Mouse (Mus musculus): ENCODE data around the gene Olfr441. TPM values are rescaled to one million over a fixed set of nuclear protein-coding genes. Genes with fewer than 3 reads are reported as not detected.
"Not testable (repeated sequence)": the region's sequence is repeated elsewhere in the genome, so short reads cannot be mapped to it uniquely, and the experiment has no call there.

The Olfr441 gene
- polyA plus RNA-seq (2015; fragmentation: Nextera tagmentation; extraction: Ambion mirVana): not detected in 2 replicates

DNA sequence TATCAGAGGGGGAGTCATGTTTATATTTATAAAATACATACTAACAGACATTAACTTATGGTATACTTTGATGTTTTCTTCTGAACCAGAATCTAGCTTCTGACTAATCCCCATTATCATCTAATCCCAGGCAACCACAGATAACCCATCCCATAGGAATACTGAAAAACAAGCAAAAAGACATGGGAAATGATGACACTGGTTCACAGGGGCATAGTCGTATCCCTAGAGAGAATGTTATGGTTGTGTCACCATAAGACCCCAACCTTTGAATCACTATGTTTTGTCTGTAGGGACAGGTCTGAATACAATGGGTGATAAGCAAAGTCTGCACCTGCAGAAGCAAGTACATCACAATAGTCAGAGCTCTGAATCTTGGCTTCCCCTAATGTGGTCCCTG, at the start of gene Olfr441:
TSS of gene Olfr441 (plus strand) at position 301 of the 400 bp plus-strand sequence.
- H3K27me3 ChIP-seq; ATAC-seq (replicated peaks; ENCODE audit: insufficient number of reproducible peaks, insufficient read depth, low FRiP score, low read depth); H3K4me2 ChIP-seq; H3K36me3 ChIP-seq; H3K27ac ChIP-seq; H3K9me3 ChIP-seq (replicated peaks); H3K4me1 ChIP-seq (replicated peaks); H3K9ac ChIP-seq; H3K4me3 ChIP-seq: not testable (repeated sequence)
- WGBS: 74% methylated on average over 1 of the region's 1 CpGs

- H3K9ac ChIP-seq: no peak overlapping the region
- H3K27ac ChIP-seq: no peak overlapping the region
- no peak for ATAC-seq (replicated peaks; ENCODE audit: insufficient number of reproducible peaks, insufficient read depth, low FRiP score, low read depth)
- WGBS: 5% methylated on average over 2 of the region's 2 CpGs
- no peaks in the 10 kb centered on the region for H3K4me1 ChIP-seq (replicated peaks)
- H3K4me2 ChIP-seq: no peak overlapping the region
- no peaks in the 10 kb centered on the region for H3K9me3 ChIP-seq (replicated peaks)
- no peaks in the 10 kb centered on the region for H3K27me3 ChIP-seq
- H3K4me3 ChIP-seq: no peak overlapping the region
- no peaks in the 10 kb centered on the region for H3K36me3 ChIP-seq
These were observed 27.4 kb upstream of the Olfr441 start for GRCm38 (mm10) chr6:43078750-43079149.

- H3K27ac ChIP-seq; ATAC-seq (replicated peaks; ENCODE audit: insufficient number of reproducible peaks, insufficient read depth, low FRiP score, low read depth); H3K9ac ChIP-seq; H3K36me3 ChIP-seq; H3K4me3 ChIP-seq; H3K9me3 ChIP-seq (replicated peaks); H3K4me1 ChIP-seq (replicated peaks); H3K4me2 ChIP-seq; H3K27me3 ChIP-seq: not testable (repeated sequence)
These were observed 24.8 kb upstream of the Olfr441 start for GRCm38 (mm10) chr6:43081405-43081804.

DNA sequence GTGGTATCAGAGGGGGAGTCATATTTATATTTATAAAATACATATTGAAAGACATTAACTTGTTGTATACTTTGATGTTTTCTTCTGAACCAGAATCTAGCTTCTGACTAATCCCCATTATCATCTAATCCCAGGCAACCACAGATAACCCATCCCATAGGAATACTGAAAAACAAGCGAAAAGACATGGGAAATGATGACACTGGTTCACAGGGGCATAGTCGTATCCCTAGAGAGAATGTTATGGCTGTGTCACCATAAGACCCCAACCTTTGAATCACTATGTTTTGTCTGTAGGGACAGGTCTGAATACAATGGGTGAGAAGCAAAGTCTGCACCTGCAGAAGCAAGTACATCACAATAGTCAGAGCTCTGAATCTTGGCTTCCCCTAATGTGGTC, 40.1 kb downstream of the Olfr441 start, which contains the start of gene Olfr237-ps1:
TSS of gene Olfr237-ps1 (plus strand) at position 301 of the 400 bp plus-strand sequence.
- not testable (repeated sequence) for H3K36me3 ChIP-seq; H3K27ac ChIP-seq; H3K9me3 ChIP-seq (replicated peaks); H3K9ac ChIP-seq; H3K4me1 ChIP-seq (replicated peaks); ATAC-seq (replicated peaks; ENCODE audit: insufficient number of reproducible peaks, insufficient read depth, low FRiP score, low read depth); H3K4me3 ChIP-seq; H3K4me2 ChIP-seq; H3K27me3 ChIP-seq
- WGBS: 80% methylated on average over 2 of the region's 2 CpGs

- no peak for ATAC-seq (replicated peaks; ENCODE audit: insufficient number of reproducible peaks, insufficient read depth, low FRiP score, low read depth)
- no peaks in the 10 kb centered on the region for H3K36me3 ChIP-seq
- no peak overlapping the region for H3K4me2 ChIP-seq
- H3K4me1 ChIP-seq (replicated peaks): no peaks in the 10 kb centered on the region
- H3K9me3 ChIP-seq (replicated peaks): no peaks in the 10 kb centered on the region
- no peak overlapping the region for H3K4me3 ChIP-seq
- no peak overlapping the region for H3K9ac ChIP-seq
- no peaks in the 10 kb centered on the region for H3K27me3 ChIP-seq
- H3K27ac ChIP-seq: no peak overlapping the region
- 41% methylated on average over 1 of the region's 1 CpGs for WGBS
These were observed 53.3 kb downstream of the Olfr441 start for GRCm38 (mm10) chr6:43159502-43159901.

GRCm38 (mm10) chr6:43162982-43163381, 56.8 kb downstream of the Olfr441 start, which contains the start of gene Olfr437:
Olfr437 (plus strand) TSS chr6:43163282.
- Histone ChIP-seq H3K9me3 (replicated peaks) (no peaks in the 10 kb centered on the region), H3K4me1 (replicated peaks) (no peaks in the 10 kb centered on the region), H3K4me3 (no peak within 1 kb of the TSS), H3K4me2 (no peak within 1 kb of the TSS), H3K27me3 (no peaks in the 10 kb centered on the region), H3K27ac (no peak within 1 kb of the TSS), H3K9ac (no peak within 1 kb of the TSS), H3K36me3 (no peaks in the 10 kb centered on the region)
- ATAC-seq (replicated peaks; ENCODE audit: insufficient number of reproducible peaks, insufficient read depth, low FRiP score, low read depth): no peak
- WGBS: 63% methylated on average over 3 of the region's 3 CpGs

DNA sequence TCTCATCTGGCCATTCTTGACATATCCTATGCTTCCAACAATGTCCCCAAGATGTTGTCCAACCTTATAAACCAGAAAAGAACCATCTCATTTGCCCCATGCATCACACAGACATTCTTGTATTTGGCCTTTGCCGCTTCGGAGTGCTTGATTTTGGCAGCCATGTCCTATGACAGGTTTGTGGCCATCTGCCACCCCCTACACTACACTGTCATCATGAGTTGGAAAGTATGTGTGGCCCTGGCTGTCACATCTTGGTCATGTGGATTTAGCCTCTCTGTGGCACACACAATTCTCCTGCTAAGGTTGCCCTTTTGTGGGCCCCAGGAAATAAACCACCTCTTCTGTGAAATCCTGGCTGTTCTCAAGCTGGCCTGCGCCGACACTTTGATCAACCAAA, 61.1 kb downstream of the Olfr441 start:
- Histone ChIP-seq H3K36me3 (no peaks in the 10 kb centered on the region), H3K27me3 (no peaks in the 10 kb centered on the region), H3K27ac (no peak overlapping the region), H3K9me3 (replicated peaks) (no peaks in the 10 kb centered on the region), H3K4me1 (replicated peaks) (no peaks in the 10 kb centered on the region), H3K4me3 (no peak overlapping the region), H3K9ac (no peak overlapping the region), H3K4me2 (no peak overlapping the region)
- no peak for ATAC-seq (replicated peaks; ENCODE audit: insufficient number of reproducible peaks, insufficient read depth, low FRiP score, low read depth)
- WGBS: 93% methylated on average over 4 of the region's 4 CpGs

Other genes starting within 250 kb of the Olfr441 start
- gene Olfr448, start 215.9 kb upstream of the Olfr441 start, polyA plus RNA-seq (2015; fragmentation: Nextera tagmentation; extraction: Ambion mirVana): not detected in 2 replicates
- not detected in 2 replicates for gene Olfr447, start 197.5 kb upstream of the Olfr441 start, polyA plus RNA-seq (2015; fragmentation: Nextera tagmentation; extraction: Ambion mirVana)
- not detected in 2 replicates for gene Olfr446, start 185.0 kb upstream of the Olfr441 start, polyA plus RNA-seq (2015; fragmentation: Nextera tagmentation; extraction: Ambion mirVana)
- not detected in 2 replicates for gene Olfr444, start 157.3 kb upstream of the Olfr441 start, polyA plus RNA-seq (2015; fragmentation: Nextera tagmentation; extraction: Ambion mirVana)
- not detected in 2 replicates for gene Olfr237-ps1, start 40.2 kb downstream of the Olfr441 start, polyA plus RNA-seq (2015; fragmentation: Nextera tagmentation; extraction: Ambion mirVana)
- gene Olfr437, start 56.9 kb downstream of the Olfr441 start, polyA plus RNA-seq (2015; fragmentation: Nextera tagmentation; extraction: Ambion mirVana): not detected in 2 replicates
- not detected in 2 replicates for gene Olfr13, start 65.8 kb downstream of the Olfr441 start, polyA plus RNA-seq (2015; fragmentation: Nextera tagmentation; extraction: Ambion mirVana)
- not detected in 2 replicates for gene Olfr435, start 90.8 kb downstream of the Olfr441 start, polyA plus RNA-seq (2015; fragmentation: Nextera tagmentation; extraction: Ambion mirVana)
- gene Olfr434, start 106.7 kb downstream of the Olfr441 start, polyA plus RNA-seq (2015; fragmentation: Nextera tagmentation; extraction: Ambion mirVana): not detected in 2 replicates
- not detected in 2 replicates for gene Olfr47, start 125.2 kb downstream of the Olfr441 start, polyA plus RNA-seq (2015; fragmentation: Nextera tagmentation; extraction: Ambion mirVana)
- 5.9 and 8.1 TPM in 2 replicates for gene Arhgef5, start 159.2 kb downstream of the Olfr441 start, polyA plus RNA-seq (2015; fragmentation: Nextera tagmentation; extraction: Ambion mirVana)
- gene Nobox, start 203.2 kb downstream of the Olfr441 start, polyA plus RNA-seq (2015; fragmentation: Nextera tagmentation; extraction: Ambion mirVana): not detected in 2 replicates